24 mouse cellular contexts compared by ENCODE assay signal in the genomic region with DNA sequence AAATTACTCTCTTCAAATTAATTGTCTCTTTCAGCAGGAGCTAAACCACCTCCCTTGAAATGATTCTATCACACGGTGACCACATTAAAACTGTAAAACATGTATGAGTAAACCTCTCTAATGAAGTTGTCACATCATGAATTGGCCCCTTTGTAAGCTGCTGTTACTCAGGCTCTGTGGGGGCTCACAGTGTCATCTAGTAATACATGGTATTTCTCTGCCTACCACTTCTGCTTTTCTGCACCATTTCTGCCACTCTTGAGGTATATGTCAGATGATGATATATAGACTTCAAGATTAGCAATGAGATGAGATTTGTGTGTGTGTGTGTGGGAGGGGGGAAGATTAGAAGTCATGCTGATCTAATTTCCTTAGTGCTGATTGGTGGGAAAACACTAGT.
DNase-seq lines count a peak whose midpoint lies in the region; ATAC-seq and TF ChIP-seq lines count a peak whose summit lies in the region.
"Had no signal": no experiment of that assay in that cellular context is flagged by ENCODE, and none has a peak within 500 bp of the region (broad histone marks: within the 10 kb centered on the region; RNA-seq: fewer than 3 reads in every experiment).

No protein-coding gene starts in this region.

- ATAC-seq in common myeloid progenitor, adult 5-6 weeks (replicated peaks; ENCODE audit: low read depth, poor library complexity, severe bottlenecking) = peak; percentile 96
- ATAC-seq in megakaryocyte progenitor cell, adult 5-6 weeks (replicated peaks; ENCODE audit: poor library complexity) = peak; percentile 42
- ATAC-seq in forebrain, embryonic 15.5 days (replicated peaks) = no peak
- ATAC-seq in activated CD4-positive, CD25-positive, alpha-beta regulatory T cell, adult 4 months = no peak
- ATAC-seq: CD4-positive, CD25-positive, alpha-beta regulatory T cell, adult 4 months; forebrain, embryonic 13.5 days; forebrain, embryonic 16.5 days; Patski had no signal

- no peaks in the 10 kb centered on the region for H3K9me3 ChIP-seq in MEL (replicated peaks; ENCODE audit: insufficient read depth, low read length)
- H3K9me3 ChIP-seq in forebrain, embryonic 15.5 days = no peaks in the 10 kb centered on the region
- H3K9me3 ChIP-seq: embryonic facial prominence, embryonic 10.5 days; embryonic facial prominence, embryonic 12.5 days; forebrain, embryonic 13.5 days; G1E had no signal

- no peak for TF ChIP-seq POLR2A in MEL (IDR thresholded peaks at IDR 0.05; ENCODE audit: control insufficient read depth in 1 of 2, insufficient read depth in 1 of 2, low read depth in 1 of 2, low read length in 2 of 2, poor library complexity in 1 of 2)

- WGBS in forebrain, embryonic 15.5 days = 76% methylated on average over 1 of the region's 1 CpGs

- no peaks in the 10 kb centered on the region for H3K4me1 ChIP-seq in MEL (ENCODE audit: control insufficient read depth in 1 of 2, insufficient read depth in 2 of 2, low read length in 2 of 2)
- H3K4me1 ChIP-seq in forebrain, embryonic 15.5 days = no peaks in the 10 kb centered on the region
- H3K4me1 ChIP-seq: embryonic facial prominence, embryonic 10.5 days; embryonic facial prominence, embryonic 12.5 days; forebrain, embryonic 13.5 days had no signal

- no peak overlapping the region for H3K4me3 ChIP-seq in MEL (ENCODE audit: control insufficient read depth in 1 of 2, insufficient read depth in 1 of 2, low read depth in 2 of 2, low read length in 2 of 2)
- H3K4me3 ChIP-seq in forebrain, embryonic 15.5 days = no peak overlapping the region
- H3K4me3 ChIP-seq: embryonic facial prominence, embryonic 10.5 days; embryonic facial prominence, embryonic 12.5 days; forebrain, embryonic 13.5 days had no signal

- no peak for TF ChIP-seq EP300 in MEL (IDR thresholded peaks at IDR 0.05; ENCODE audit: low read depth in 1 of 2, low read length in 2 of 2)

- no peaks in the 10 kb centered on the region for H3K79me2 ChIP-seq in MEL (ENCODE audit: control insufficient read depth, insufficient read depth, low read length, poor library complexity)

- no peak overlapping the region for H3K27ac ChIP-seq in MEL (ENCODE audit: control insufficient read depth, low read depth, low read length)
- no peak overlapping the region for H3K27ac ChIP-seq in forebrain, embryonic 15.5 days (replicated peaks)
- H3K27ac ChIP-seq: embryonic facial prominence, embryonic 10.5 days; embryonic facial prominence, embryonic 12.5 days; forebrain, embryonic 13.5 days had no signal

- H3K4me2 ChIP-seq in forebrain, embryonic 15.5 days (replicated peaks) = no peak overlapping the region
- H3K4me2 ChIP-seq: embryonic facial prominence, embryonic 12.5 days; forebrain, embryonic 13.5 days had no signal

- TF ChIP-seq CTCF in MEL (IDR thresholded peaks at IDR 0.05 in 2 of 3, conservative IDR thresholded peaks at IDR 0.05 in 1 of 3; ENCODE audit: control insufficient read depth in 1 of 3, insufficient read depth in 1 of 3, low read depth in 2 of 3, low read length in 3 of 3, poor library complexity in 1 of 3, severe bottlenecking in 1 of 3) = no peak

- no peaks in the 10 kb centered on the region for H3K36me3 ChIP-seq in MEL (ENCODE audit: control insufficient read depth in 1 of 2, insufficient read depth in 2 of 2, low read length in 2 of 2)
- no peaks in the 10 kb centered on the region for H3K36me3 ChIP-seq in forebrain, embryonic 15.5 days
- H3K36me3 ChIP-seq: embryonic facial prominence, embryonic 10.5 days; embryonic facial prominence, embryonic 12.5 days; G1E had no signal

- peak; percentile 4 for DNase-seq in MEL (ENCODE audit: low read depth, low spot score)
- no peak for DNase-seq in urinary bladder, postnatal 10 days (ENCODE audit: low spot score)
- DNase-seq: adrenal gland, adult 2 months; adrenal gland, postnatal 10 days; adrenal gland, postnatal 25 days; B cell, adult 2 months; cerebellum, adult 11 months; cerebellum, adult 18-20 months; cerebellum, adult 8-10 months; cerebellum, adult 9-11 months; cerebellum, postnatal 14 days; cerebellum, postnatal 36 days had no signal

- no peaks in the 10 kb centered on the region for H3K27me3 ChIP-seq in MEL (ENCODE audit: control insufficient read depth in 1 of 2, insufficient read depth in 2 of 2, low read length in 2 of 2)
- no peaks in the 10 kb centered on the region for H3K27me3 ChIP-seq in forebrain, embryonic 15.5 days
- H3K27me3 ChIP-seq: CH12.LX; embryonic facial prominence, embryonic 12.5 days; forebrain, embryonic 13.5 days had no signal

- TF ChIP-seq RAD21 in MEL (IDR thresholded peaks at IDR 0.05; ENCODE audit: low read depth, low read length) = no peak

- H3K9ac ChIP-seq in MEL (ENCODE audit: control insufficient read depth, low read depth, low read length, poor library complexity, severe bottlenecking) = no peak overlapping the region
- no peak overlapping the region for H3K9ac ChIP-seq in forebrain, embryonic 15.5 days (replicated peaks)
- H3K9ac ChIP-seq: embryonic facial prominence, embryonic 12.5 days; forebrain, embryonic 13.5 days had no signal

TF ChIP-seq in MEL, 35 proteins besides CTCF, POLR2A, EP300 and RAD21:
- TF ChIP-seq GABPA (IDR thresholded peaks at IDR 0.05; ENCODE audit: low read depth, low read length) (no peak), RCOR1 (IDR thresholded peaks at IDR 0.05; ENCODE audit: low read depth, low read length) (no peak), ZMIZ1 (IDR thresholded peaks at IDR 0.05; ENCODE audit: low read depth, low read length) (no peak), MEF2A (IDR thresholded peaks at IDR 0.05; ENCODE audit: extremely low read depth, insufficient replicate concordance, low read depth, low read length, poor library complexity, severe bottlenecking) (no peak), SIN3A (IDR thresholded peaks at IDR 0.05; ENCODE audit: low read length) (no peak), HCFC1 (IDR thresholded peaks at IDR 0.05; ENCODE audit: low read depth, low read length) (no peak)

Comparison
In these comparisons a context has a peak if more than half of its experiments do, and no peak if none do; other contexts are left out.
1. ATAC-seq: peak in common myeloid progenitor, adult 5-6 weeks (single experiment) and megakaryocyte progenitor cell, adult 5-6 weeks (single experiment); none in forebrain, embryonic 15.5 days (single experiment) and activated CD4-positive, CD25-positive, alpha-beta regulatory T cell, adult 4 months (single experiment).